Mouse (Mus musculus): ENCODE data around the gene Rabl6. TPM values are rescaled to one million over a fixed set of nuclear protein-coding genes. Genes with fewer than 3 reads are reported as not detected.

The Rabl6 gene
- polyA plus RNA-seq, 1 experiment from 2014 or later, result 74.0 TPM

DNA sequence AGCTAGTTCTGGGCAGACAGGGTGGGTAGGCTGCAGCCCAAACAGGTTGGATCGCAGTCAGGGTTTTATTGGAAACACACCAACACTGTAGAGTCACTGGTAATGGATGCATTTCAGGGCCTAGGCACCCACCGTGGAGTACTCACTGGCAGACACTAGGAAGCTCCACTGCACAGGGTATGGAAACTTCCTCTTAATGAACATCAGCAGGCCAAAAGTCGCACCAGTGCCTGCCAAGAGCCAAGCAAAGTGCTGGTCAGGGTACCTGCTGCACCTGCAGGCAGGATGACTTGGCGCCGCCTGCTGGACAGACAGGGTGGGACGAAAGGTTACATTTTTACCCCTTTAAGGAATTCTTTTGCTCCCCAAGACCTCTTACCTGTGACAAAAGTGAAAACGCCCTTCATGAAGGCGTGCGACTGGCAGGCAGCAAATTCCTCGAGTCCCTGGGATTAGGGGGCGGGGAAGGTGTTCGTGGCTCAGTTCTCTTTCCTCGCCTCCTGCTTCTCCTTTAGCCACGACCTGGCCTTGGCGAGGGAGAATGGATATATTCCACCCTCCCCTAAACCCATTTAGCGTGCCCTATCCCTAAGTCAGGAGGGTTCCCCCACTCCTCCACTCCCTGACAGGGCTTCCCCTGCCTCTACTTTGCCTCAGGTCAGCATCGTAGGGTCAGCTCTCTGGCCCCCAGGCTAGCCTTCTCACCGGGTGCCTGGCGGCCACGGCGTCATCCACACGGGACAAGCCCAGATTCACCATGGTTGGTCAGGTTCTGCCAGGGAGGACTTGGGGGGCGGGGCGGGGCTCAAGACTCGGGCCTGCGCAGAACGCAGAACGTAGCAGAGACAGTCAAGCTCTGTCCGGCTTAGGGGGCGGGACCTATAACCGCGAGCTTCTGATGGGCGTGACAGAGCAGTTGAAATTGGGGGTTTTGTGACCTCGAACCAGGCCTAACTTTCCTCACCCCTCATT is 13.2 kb upstream of the Rabl6 start, which contains the start of gene Tmem141:
Gene Tmem141, minus strand, starts transcription at position 777 of the 972 bp plus-strand sequence.
- Histone ChIP-seq H3K27me3 (peaks cover 21% of the 10 kb centered on the region), H3K27ac (peak within 1 kb of the TSS; percentile 67), H3K4me1 (peaks cover 8% of the 10 kb centered on the region), H3K9me3 (no peaks in the 10 kb centered on the region), H3K36me3 (no peaks in the 10 kb centered on the region), H3K4me2 (peak within 1 kb of the TSS; percentile 93), H3K4me3 (peak within 1 kb of the TSS; percentile 53), H3K9ac (peak within 1 kb of the TSS; percentile 52)
- ATAC-seq (ENCODE audit: borderline replicate concordance, extremely low read depth, low FRiP score, low TSS enrichment), result peak; percentile 89
- WGBS, result 4% methylated on average over 34 of the region's 34 CpGs

GRCm38 (mm10) chr2:25620852-25621228 is 12.5 kb upstream of the Rabl6 start:
- ATAC-seq (ENCODE audit: borderline replicate concordance, extremely low read depth, low FRiP score, low TSS enrichment), result no peak
- H3K27ac ChIP-seq, result 0 out of 2 replicates have a peak overlapping the region, but pooled peaks have one; percentile 41

GRCm38 (mm10) chr2:25620386-25620785 is 12.1 kb upstream of the Rabl6 start:
- H3K9ac ChIP-seq, result no peak overlapping the region

More at GRCm38 (mm10) chr2:25620852-25621228, 12.5 kb upstream of the Rabl6 start:
- H3K9me3 ChIP-seq, result no peaks in the 10 kb centered on the region
- 81% methylated on average over 4 of the region's 4 CpGs for WGBS
- H3K27me3 ChIP-seq, result peaks cover 28% of the 10 kb centered on the region
- H3K9ac ChIP-seq, result no peak overlapping the region
- peak overlapping the region; percentile 53; the same call in 1 of the 2 replicates for H3K4me3 ChIP-seq
- H3K4me1 ChIP-seq, result peaks cover 14% of the 10 kb centered on the region
- H3K36me3 ChIP-seq, result no peaks in the 10 kb centered on the region
- H3K4me2 ChIP-seq, result peak overlapping the region; percentile 93; the same call in 1 of the 2 replicates

DNA sequence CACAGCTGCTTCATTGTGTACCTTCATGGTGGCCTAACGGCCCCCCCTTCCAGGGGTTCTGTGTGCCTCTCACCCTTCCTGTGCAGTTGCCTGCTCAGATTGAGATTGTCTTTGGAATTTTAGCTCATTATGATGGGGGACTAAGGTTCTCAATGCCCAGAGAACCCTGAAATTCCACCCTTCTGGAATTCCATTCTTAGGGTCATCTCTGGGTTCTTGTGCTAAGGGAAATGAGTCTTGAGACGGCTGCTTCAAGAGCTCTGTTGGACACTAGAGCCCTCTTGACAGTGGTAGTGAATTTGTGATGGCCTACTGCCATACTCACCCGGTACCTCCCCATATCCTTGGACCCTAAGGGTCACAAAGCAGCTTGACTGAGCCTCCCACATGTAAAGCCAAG is 9.3 kb upstream of the Rabl6 start, which contains the start of gene Ccdc183:
Gene Ccdc183, minus strand, starts transcription at position 101 of the 400 bp plus-strand sequence.
- WGBS, result 56% methylated on average over 3 of the region's 3 CpGs
- H3K4me1 ChIP-seq, result peaks cover 14% of the 10 kb centered on the region
- ATAC-seq (ENCODE audit: borderline replicate concordance, extremely low read depth, low FRiP score, low TSS enrichment), result no peak
- H3K9ac ChIP-seq, result no peak within 1 kb of the TSS
- H3K36me3 ChIP-seq, result no peaks in the 10 kb centered on the region
- no peaks in the 10 kb centered on the region for H3K9me3 ChIP-seq
- 0 out of 2 replicates have a peak within 1 kb of the TSS, but pooled peaks have one; percentile 17 for H3K4me2 ChIP-seq
- H3K27me3 ChIP-seq, result peaks cover 54% of the 10 kb centered on the region
- H3K27ac ChIP-seq, result no peak within 1 kb of the TSS
- H3K4me3 ChIP-seq, result no peak within 1 kb of the TSS

More at GRCm38 (mm10) chr2:25620386-25620785, 12.1 kb upstream of the Rabl6 start:
- Histone ChIP-seq H3K27me3 (peaks cover 32% of the 10 kb centered on the region), H3K4me2 (no peak overlapping the region), H3K27ac (no peak overlapping the region), H3K9me3 (no peaks in the 10 kb centered on the region), H3K36me3 (no peaks in the 10 kb centered on the region), H3K4me3 (no peak overlapping the region), H3K4me1 (peaks cover 14% of the 10 kb centered on the region)
- WGBS, result 73% methylated on average over 6 of the region's 6 CpGs
- ATAC-seq (ENCODE audit: borderline replicate concordance, extremely low read depth, low FRiP score, low TSS enrichment), result no peak

- ATAC-seq (ENCODE audit: borderline replicate concordance, extremely low read depth, low FRiP score, low TSS enrichment), result no peak
- no peak overlapping the region for H3K9ac ChIP-seq
- peak overlapping the region; percentile 17; the same call in 1 of the 2 replicates for H3K4me2 ChIP-seq
- no peaks in the 10 kb centered on the region for H3K9me3 ChIP-seq
- no peak overlapping the region; the same call in 1 of the 2 replicates for H3K4me3 ChIP-seq
- H3K36me3 ChIP-seq, result no peaks in the 10 kb centered on the region
- peaks cover 54% of the 10 kb centered on the region for H3K27me3 ChIP-seq
- H3K4me1 ChIP-seq, result peaks cover 11% of the 10 kb centered on the region
- 15% methylated on average over 22 of the region's 22 CpGs for WGBS
- no peak overlapping the region for H3K27ac ChIP-seq
Observed at GRCm38 (mm10) chr2:25616398-25616797, 8.1 kb upstream of the Rabl6 start.

- H3K4me3 ChIP-seq, result peak overlapping the region; percentile 97
- H3K27ac ChIP-seq, result peak overlapping the region; percentile 93; the same call in 1 of the 2 replicates
- ATAC-seq (ENCODE audit: borderline replicate concordance, extremely low read depth, low FRiP score, low TSS enrichment), result no peak
- H3K27me3 ChIP-seq, result 0 out of 2 replicates have a peak, but pooled peaks cover 5% of the 10 kb centered on the region
- H3K4me2 ChIP-seq, result peak overlapping the region; percentile 64
- H3K4me1 ChIP-seq, result peaks cover 20% of the 10 kb centered on the region
- peak overlapping the region; percentile 99 for H3K9ac ChIP-seq
- H3K9me3 ChIP-seq, result no peaks in the 10 kb centered on the region
- WGBS, result 46% methylated on average over 10 of the region's 10 CpGs
- no peaks in the 10 kb centered on the region for H3K36me3 ChIP-seq
Observed at GRCm38 (mm10) chr2:25608671-25609070, 350 bp upstream of the Rabl6 start.

DNA sequence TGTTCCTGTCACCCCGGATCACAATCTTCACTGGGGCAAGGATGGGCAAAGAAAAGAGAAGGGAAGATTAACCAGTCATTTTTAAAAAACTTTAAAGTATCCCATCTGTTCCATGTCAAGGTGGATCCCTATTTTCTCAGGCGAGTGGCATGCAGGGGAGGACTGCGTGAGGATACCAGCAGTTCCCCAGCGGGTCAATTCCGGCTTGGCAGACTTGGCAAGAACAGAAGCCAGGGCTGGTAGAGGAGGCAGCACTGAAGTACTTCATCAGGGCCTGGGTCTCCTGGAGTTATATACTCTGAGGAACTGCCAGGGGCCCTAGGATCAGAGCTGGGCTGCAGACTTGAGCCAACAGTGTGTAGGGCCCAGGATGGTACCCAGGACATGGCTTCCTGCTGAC is 5.8 kb downstream of the Rabl6 start:
- H3K4me2 ChIP-seq, result no peak overlapping the region
- H3K27ac ChIP-seq, result no peak overlapping the region
- no peaks in the 10 kb centered on the region for H3K27me3 ChIP-seq
- no peak overlapping the region for H3K9ac ChIP-seq
- peaks cover 13% of the 10 kb centered on the region for H3K4me1 ChIP-seq
- no peaks in the 10 kb centered on the region for H3K9me3 ChIP-seq
- no peak overlapping the region for H3K4me3 ChIP-seq
- 92% methylated on average over 5 of the region's 5 CpGs for WGBS
- ATAC-seq (ENCODE audit: borderline replicate concordance, extremely low read depth, low FRiP score, low TSS enrichment), result no peak
- peaks cover 57% of the 10 kb centered on the region for H3K36me3 ChIP-seq

DNA sequence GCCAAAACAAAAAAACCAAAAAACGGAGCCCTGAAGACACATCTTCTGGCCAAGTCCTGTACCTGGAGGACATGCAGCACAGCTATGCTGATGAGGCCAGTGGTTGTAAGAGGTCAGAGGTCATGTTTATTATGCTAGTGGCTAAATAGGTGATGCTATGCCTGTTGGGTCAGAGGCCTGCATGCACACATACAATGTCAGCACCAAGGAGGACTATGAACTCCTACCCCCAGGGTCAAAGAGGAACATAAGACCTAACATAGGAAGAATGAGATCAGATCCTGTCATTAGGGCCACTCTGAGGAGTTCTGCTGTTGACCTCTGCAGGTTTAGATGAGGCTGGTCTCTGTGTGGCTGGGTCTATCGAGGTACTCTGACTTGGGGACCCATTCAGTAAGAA is 8.3 kb downstream of the Rabl6 start:
- no peak overlapping the region for H3K4me2 ChIP-seq
- no peak overlapping the region for H3K27ac ChIP-seq
- no peaks in the 10 kb centered on the region for H3K4me1 ChIP-seq
- H3K9me3 ChIP-seq, result no peaks in the 10 kb centered on the region
- H3K36me3 ChIP-seq, result peaks cover 81% of the 10 kb centered on the region
- H3K27me3 ChIP-seq, result no peaks in the 10 kb centered on the region
- WGBS, result 79% methylated on average over 2 of the region's 2 CpGs
- H3K9ac ChIP-seq, result no peak overlapping the region
- no peak for ATAC-seq (ENCODE audit: borderline replicate concordance, extremely low read depth, low FRiP score, low TSS enrichment)
- H3K4me3 ChIP-seq, result no peak overlapping the region

- ATAC-seq (ENCODE audit: borderline replicate concordance, extremely low read depth, low FRiP score, low TSS enrichment), result no peak
- Histone ChIP-seq H3K36me3 (peaks cover 89% of the 10 kb centered on the region), H3K4me2 (no peak overlapping the region), H3K4me1 (no peaks in the 10 kb centered on the region), H3K9ac (no peak overlapping the region), H3K27ac (no peak overlapping the region), H3K9me3 (no peaks in the 10 kb centered on the region), H3K4me3 (no peak overlapping the region), H3K27me3 (no peaks in the 10 kb centered on the region)
- WGBS, result 95% methylated on average over 1 of the region's 1 CpGs
Observed at GRCm38 (mm10) chr2:25598749-25599148, 9.6 kb downstream of the Rabl6 start.

- ATAC-seq (ENCODE audit: borderline replicate concordance, extremely low read depth, low FRiP score, low TSS enrichment), result no peak
- H3K4me2 ChIP-seq, result no peak overlapping the region
- no peaks in the 10 kb centered on the region for H3K4me1 ChIP-seq
- H3K27me3 ChIP-seq, result no peaks in the 10 kb centered on the region
- H3K9me3 ChIP-seq, result no peaks in the 10 kb centered on the region
- H3K4me3 ChIP-seq, result no peak overlapping the region
- H3K9ac ChIP-seq, result no peak overlapping the region
- whole genome bisulfite sequencing, result 95% methylated on average over 5 of the region's 5 CpGs
- H3K27ac ChIP-seq, result no peak overlapping the region
- H3K36me3 ChIP-seq, result peaks cover 94% of the 10 kb centered on the region
Observed at GRCm38 (mm10) chr2:25596765-25597510, 11.4 kb downstream of the Rabl6 start.

DNA sequence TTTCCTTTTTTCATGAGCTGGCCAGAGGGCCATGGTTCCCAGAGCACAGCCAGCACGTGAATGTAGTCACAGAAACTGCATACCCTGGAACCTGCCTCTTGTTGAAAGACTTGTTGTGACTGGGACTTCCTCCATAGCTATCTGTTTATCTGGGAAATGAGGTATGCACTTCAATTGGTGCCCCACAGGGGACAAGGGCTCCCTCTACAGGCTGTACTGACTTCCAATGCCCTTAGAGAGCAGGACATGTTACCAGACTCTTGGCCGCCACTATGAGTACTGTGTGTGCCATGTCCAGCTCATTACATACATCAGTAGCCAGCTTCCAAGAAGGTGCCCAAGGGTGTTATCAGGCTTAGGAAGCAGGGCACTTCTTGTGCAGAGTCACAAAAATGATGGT is 16.5 kb downstream of the Rabl6 start:
- ATAC-seq (ENCODE audit: borderline replicate concordance, extremely low read depth, low FRiP score, low TSS enrichment), result no peak
- H3K27me3 ChIP-seq, result no peaks in the 10 kb centered on the region
- H3K9me3 ChIP-seq, result no peaks in the 10 kb centered on the region
- H3K27ac ChIP-seq, result no peak overlapping the region
- WGBS, result 87% methylated on average over 2 of the region's 2 CpGs
- no peaks in the 10 kb centered on the region for H3K4me1 ChIP-seq
- no peak overlapping the region for H3K4me2 ChIP-seq
- no peak overlapping the region for H3K9ac ChIP-seq
- no peak overlapping the region for H3K4me3 ChIP-seq
- H3K36me3 ChIP-seq, result peaks cover 83% of the 10 kb centered on the region

Data from lung, embryonic 15.5 days (tissue).